Mouse (Mus musculus) midbrain, embryonic 10.5 days (tissue): ENCODE measurements around the gene Gm13289. TPM values are rescaled to one million over a fixed set of nuclear protein-coding genes. Genes with fewer than 3 reads are reported as not detected.
A peak's percentile ranks its signal among the peaks of the same experiment; 100 is the strongest.
"Not testable (repeated sequence)": the region's sequence is repeated elsewhere in the genome, so short reads cannot be mapped to it uniquely, and the experiment has no call there.

Source experiments
- DNase-seq: peaks from one replicate; pipeline ENCODE4 v3.0.0-alpha.2; 2017; ENCODE audit warnings: low spot score
- H3K27ac ChIP-seq: fragments of 300-500 bp; sonication (generic); replicated peaks from 2 replicates; pipeline ENCODE4 v1.5.1; 2016; ENCODE audit warnings: mild to moderate bottlenecking
- H3K27me3 ChIP-seq: fragments of 300-500 bp; sonication (generic); 2 replicates; pipeline ENCODE4 v1.6.1; 2016; ENCODE audit warnings: low read depth, mild to moderate bottlenecking; ENCODE audit not compliant: poor library complexity, severe bottlenecking
- H3K36me3 ChIP-seq: fragments of 300-500 bp; sonication (generic); 2 replicates; pipeline ENCODE4 v1.6.1; 2016; ENCODE audit warnings: mild to moderate bottlenecking, moderate library complexity
- H3K4me1 ChIP-seq: fragments of 300-500 bp; sonication (generic); 2 replicates; pipeline ENCODE4 v1.6.1; 2016
- H3K4me3 ChIP-seq: fragments of 300-500 bp; sonication (generic); 2 replicates; pipeline ENCODE4 v1.5.1; 2016; ENCODE audit warnings: mild to moderate bottlenecking, moderate library complexity
- H3K9me3 ChIP-seq: fragments of 300-500 bp; sonication (generic); replicated peaks from 2 replicates; pipeline ENCODE4 v1.6.1; 2016; ENCODE audit warnings: mild to moderate bottlenecking
- WGBS: fragments of 180-500 bp; shearing (Covaris S2); methylation state at CpG from one replicate; pipeline ENCODE4 v1.1.7; 2016; 5-methylcytosine and 5-hydroxymethylcytosine counted together
- polyA plus RNA-seq: library from polyadenylated mRNA; unstranded; fragments of >200 nt; fragmentation: Nextera tagmentation; extraction: Ambion mirVana; gene quantifications from 2 replicates; pipeline ENCODE4 v1.2.1, GENCODE M21; 2016

Gm13289 gene
- polyA plus RNA-seq, 1 experiment from 2014 or later, result not detected

GRCm38 (mm10) chr4:88759610-88760268 is 17.0 kb upstream of the Gm13289 start, which contains the start of gene Gm13283:
Gene Gm13283, plus strand, starts transcription at chr4:88760119.
- 25% methylated on average over 10 of the region's 14 CpGs for WGBS
- H3K4me1 ChIP-seq, result peaks cover 17% of the 10 kb centered on the region
- peak within 1 kb of the TSS; percentile 44 for H3K4me3 ChIP-seq
- not testable (repeated sequence) for H3K9me3 ChIP-seq, H3K36me3 ChIP-seq, DNase-seq, H3K27me3 ChIP-seq, H3K27ac ChIP-seq

DNA sequence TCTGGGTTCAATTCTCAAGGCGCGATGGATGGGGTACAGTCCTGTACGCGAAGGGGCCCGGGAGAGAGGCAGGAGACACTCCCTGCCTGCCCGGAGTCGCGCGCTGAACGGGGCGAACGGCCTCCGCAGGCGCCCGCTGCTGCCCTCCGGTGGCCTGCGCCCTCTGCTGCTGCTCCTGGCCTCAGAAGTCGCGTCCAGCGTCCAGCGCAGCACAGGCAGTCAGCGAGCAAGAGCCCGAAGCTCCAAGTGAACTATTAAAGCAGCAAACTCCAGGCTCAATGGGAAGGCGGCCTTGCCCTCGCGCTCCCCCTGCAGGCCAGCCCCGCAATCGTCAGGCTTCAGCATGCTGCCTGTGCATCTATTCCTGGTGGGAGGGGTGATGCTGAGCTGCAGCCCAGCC is 16.3 kb upstream of the Gm13289 start:
- under 1% methylated on average over 26 of the region's 28 CpGs for WGBS
- peak overlapping the region; percentile 44 for H3K4me3 ChIP-seq
- not testable (repeated sequence) for H3K27ac ChIP-seq

GRCm38 (mm10) chr4:88761776-88762175 is 14.9 kb upstream of the Gm13289 start:
- not testable (repeated sequence) for H3K27ac ChIP-seq, DNase-seq, H3K9me3 ChIP-seq, H3K4me3 ChIP-seq, H3K27me3 ChIP-seq, H3K36me3 ChIP-seq
- H3K4me1 ChIP-seq, result peaks cover 10% of the 10 kb centered on the region; the same call in 1 of the 2 replicates
- 66% methylated on average over 6 of the region's 8 CpGs for WGBS

More for the DNA sequence above, 16.3 kb upstream of the Gm13289 start:
- H3K36me3 ChIP-seq, H3K9me3 ChIP-seq, H3K27me3 ChIP-seq: not testable (repeated sequence)
- DNase-seq, result peak; percentile 77
- peaks cover 17% of the 10 kb centered on the region for H3K4me1 ChIP-seq

DNA sequence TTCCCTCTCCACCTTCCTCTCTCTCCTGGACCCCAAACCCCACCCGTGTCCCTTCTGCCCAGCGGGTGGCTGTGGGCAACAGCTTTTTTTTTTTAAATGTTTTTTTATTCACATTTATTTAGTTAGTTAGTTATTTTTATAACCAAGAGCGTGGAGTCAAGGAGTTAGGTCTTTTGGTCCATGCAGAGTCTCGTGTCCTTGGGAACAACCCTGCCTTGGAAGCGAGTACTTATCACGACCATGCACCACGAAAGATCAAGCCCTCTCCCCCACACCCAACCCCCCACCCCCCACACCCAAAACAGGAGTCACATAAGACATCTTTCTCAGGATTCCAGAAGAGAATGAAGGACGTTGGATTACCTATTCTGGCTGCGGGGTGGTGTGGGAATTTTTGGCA is 14.4 kb upstream of the Gm13289 start:
- 55% methylated on average over 9 of the region's 9 CpGs for WGBS

GRCm38 (mm10) chr4:88763384-88764018 is 13.2 kb upstream of the Gm13289 start:
- Histone ChIP-seq H3K4me1 (peaks cover 10% of the 10 kb centered on the region; the same call in 1 of the 2 replicates), H3K4me3 (peak overlapping the region; percentile 41)
- WGBS, result 4% methylated on average over 30 of the region's 42 CpGs
- not testable (repeated sequence) for H3K27ac ChIP-seq, H3K9me3 ChIP-seq, H3K36me3 ChIP-seq, H3K27me3 ChIP-seq
- DNase-seq, result peak; percentile 81

More for the DNA sequence above, 14.4 kb upstream of the Gm13289 start:
- not testable (repeated sequence) for H3K4me3 ChIP-seq, H3K27me3 ChIP-seq, H3K27ac ChIP-seq, H3K36me3 ChIP-seq, H3K9me3 ChIP-seq, DNase-seq
- peaks cover 10% of the 10 kb centered on the region; the same call in 1 of the 2 replicates for H3K4me1 ChIP-seq

DNA sequence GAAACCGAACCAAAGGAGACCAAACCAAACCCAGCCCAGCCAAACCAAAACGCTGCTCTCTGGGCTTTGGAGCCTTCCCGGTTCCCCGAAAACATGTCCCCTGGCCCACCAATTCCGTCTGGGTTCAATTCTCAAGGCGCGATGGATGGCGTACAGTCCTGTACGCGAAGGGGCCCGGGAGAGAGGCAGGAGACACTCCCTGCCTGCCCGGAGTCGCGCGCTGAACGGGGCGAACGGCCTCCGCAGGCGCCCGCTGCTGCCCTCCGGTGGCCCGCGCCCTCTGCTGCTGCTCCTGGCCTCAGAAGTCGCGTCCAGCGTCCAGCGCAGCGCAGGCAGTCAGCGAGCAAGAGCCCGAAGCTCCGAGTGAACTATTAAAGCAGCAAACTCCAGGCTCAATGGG is 3.2 kb upstream of the Gm13289 start, which contains the start of gene Gm13290:
Gene Gm13290, plus strand, starts transcription at position 301 of the 400 bp plus-strand sequence.
- WGBS, result no CpG with 5 or more reads among the region's 32 CpGs
- H3K4me3 ChIP-seq, H3K9me3 ChIP-seq: not testable (repeated sequence)

GRCm38 (mm10) chr4:88779550-88779949 is 2.8 kb downstream of the Gm13289 start, which contains the start of gene Gm13272:
Gene Gm13272, plus strand, starts transcription at chr4:88779850.
- no CpG with 5 or more reads among the region's 29 CpGs for WGBS
- H3K36me3 ChIP-seq, H3K4me1 ChIP-seq, H3K27me3 ChIP-seq, H3K4me3 ChIP-seq, H3K27ac ChIP-seq, H3K9me3 ChIP-seq, DNase-seq: not testable (repeated sequence)

More for the DNA sequence above, 3.2 kb upstream of the Gm13289 start, which contains the start of gene Gm13290:
- H3K4me1 ChIP-seq, H3K27me3 ChIP-seq, H3K36me3 ChIP-seq, DNase-seq, H3K27ac ChIP-seq: not testable (repeated sequence)

DNA sequence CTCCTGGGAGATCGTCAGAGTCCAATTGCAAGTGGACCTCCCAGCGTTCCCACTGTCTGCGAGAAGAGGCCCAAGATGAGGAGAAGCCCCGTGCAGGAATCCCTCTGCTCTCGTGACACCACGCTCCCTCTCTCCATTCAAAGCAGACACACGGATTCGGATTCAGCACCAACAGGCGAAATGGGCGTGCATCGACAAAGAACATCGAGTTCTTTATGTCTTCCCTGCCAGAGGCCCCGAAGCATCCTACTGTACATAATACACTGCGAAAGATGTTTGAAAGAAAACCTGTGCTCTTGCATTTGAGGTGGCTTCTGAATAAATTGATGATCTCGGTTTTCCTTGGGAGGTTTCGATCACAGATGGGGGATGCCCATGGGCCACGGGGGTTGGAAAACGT is 3.6 kb downstream of the Gm13289 start:
- not testable (repeated sequence) for H3K36me3 ChIP-seq

GRCm38 (mm10) chr4:88781831-88782230 is 5.1 kb downstream of the Gm13289 start, which contains the start of gene Ifnz:
Gene Ifnz, plus strand, starts transcription at chr4:88782131.
- H3K4me3 ChIP-seq, result peak within 1 kb of the TSS; percentile 35; the same call in 1 of the 2 replicates
- H3K27ac ChIP-seq, DNase-seq, H3K27me3 ChIP-seq, H3K9me3 ChIP-seq, H3K36me3 ChIP-seq, H3K4me1 ChIP-seq: not testable (repeated sequence)
- 28% methylated on average over 5 of the region's 7 CpGs for WGBS

More for the DNA sequence above, 3.6 kb downstream of the Gm13289 start:
- not testable (repeated sequence) for DNase-seq, H3K4me1 ChIP-seq, H3K4me3 ChIP-seq, H3K9me3 ChIP-seq, H3K27ac ChIP-seq, H3K27me3 ChIP-seq
- 43% methylated on average over 16 of the region's 18 CpGs for WGBS

DNA sequence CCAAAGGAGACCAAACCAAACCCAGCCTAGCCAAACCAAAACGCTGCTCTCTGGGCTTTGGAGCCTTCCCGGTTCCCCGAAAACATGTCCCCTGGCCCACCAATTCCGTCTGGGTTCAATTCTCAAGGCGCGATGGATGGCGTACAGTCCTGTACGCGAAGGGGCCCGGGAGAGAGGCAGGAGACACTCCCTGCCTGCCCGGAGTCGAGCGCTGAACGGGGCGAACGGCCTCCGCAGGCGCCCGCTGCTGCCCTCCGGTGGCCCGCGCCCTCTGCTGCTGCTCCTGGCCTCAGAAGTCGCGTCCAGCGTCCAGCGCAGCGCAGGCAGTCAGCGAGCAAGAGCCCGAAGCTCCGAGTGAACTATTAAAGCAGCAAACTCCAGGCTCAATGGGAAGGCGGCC is 5.6 kb downstream of the Gm13289 start:
- H3K27ac ChIP-seq, H3K27me3 ChIP-seq, H3K4me1 ChIP-seq, DNase-seq, H3K9me3 ChIP-seq, H3K36me3 ChIP-seq: not testable (repeated sequence)
- WGBS, result 0% methylated on average over 12 of the region's 31 CpGs
- H3K4me3 ChIP-seq, result peak overlapping the region; percentile 35; the same call in 1 of the 2 replicates

DNA sequence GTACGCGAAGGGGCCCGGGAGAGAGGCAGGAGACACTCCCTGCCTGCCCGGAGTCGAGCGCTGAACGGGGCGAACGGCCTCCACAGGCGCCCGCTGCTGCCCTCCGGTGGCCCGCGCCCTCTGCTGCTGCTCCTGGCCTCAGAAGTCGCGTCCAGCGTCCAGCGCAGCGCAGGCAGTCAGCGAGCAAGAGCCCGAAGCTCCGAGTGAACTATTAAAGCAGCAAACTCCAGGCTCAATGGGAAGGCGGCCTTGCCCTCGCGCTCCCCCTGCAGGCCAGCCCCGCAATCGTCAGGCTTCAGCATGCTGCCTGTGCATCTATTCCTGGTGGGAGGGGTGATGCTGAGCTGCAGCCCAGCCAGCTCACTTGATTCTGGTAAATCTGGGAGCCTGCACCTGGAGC is 8.7 kb downstream of the Gm13289 start, which contains the start of gene Gm13276:
Gene Gm13276, plus strand, starts transcription at position 301 of the 400 bp plus-strand sequence.
- H3K4me1 ChIP-seq, H3K36me3 ChIP-seq, H3K4me3 ChIP-seq, H3K27ac ChIP-seq, DNase-seq, H3K27me3 ChIP-seq, H3K9me3 ChIP-seq: not testable (repeated sequence)
- no CpG with 5 or more reads among the region's 27 CpGs for WGBS

DNA sequence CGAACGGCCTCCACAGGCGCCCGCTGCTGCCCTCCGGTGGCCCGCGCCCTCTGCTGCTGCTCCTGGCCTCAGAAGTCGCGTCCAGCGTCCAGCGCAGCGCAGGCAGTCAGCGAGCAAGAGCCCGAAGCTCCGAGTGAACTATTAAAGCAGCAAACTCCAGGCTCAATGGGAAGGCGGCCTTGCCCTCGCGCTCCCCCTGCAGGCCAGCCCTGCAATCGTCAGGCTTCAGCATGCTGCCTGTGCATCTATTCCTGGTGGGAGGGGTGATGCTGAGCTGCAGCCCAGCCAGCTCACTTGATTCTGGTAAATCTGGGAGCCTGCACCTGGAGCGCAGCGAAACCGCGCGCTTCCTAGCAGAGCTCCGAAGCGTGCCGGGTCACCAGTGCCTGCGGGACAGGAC is 11.7 kb downstream of the Gm13289 start, which contains the start of gene Gm13277:
Gene Gm13277, plus strand, starts transcription at position 231 of the 400 bp plus-strand sequence.
- H3K36me3 ChIP-seq, result not testable (repeated sequence)

DNA sequence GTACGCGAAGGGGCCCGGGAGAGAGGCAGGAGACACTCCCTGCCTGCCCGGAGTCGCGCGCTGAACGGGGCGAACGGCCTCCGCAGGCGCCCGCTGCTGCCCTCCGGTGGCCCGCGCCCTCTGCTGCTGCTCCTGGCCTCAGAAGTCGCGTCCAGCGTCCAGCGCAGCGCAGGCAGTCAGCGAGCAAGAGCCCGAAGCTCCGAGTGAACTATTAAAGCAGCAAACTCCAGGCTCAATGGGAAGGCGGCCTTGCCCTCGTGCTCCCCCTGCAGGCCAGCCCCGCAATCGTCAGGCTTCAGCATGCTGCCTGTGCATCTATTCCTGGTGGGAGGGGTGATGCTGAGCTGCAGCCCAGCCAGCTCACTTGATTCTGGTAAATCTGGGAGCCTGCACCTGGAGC is 14.5 kb downstream of the Gm13289 start, which contains the start of gene Gm13278:
Gene Gm13278, plus strand, starts transcription at position 301 of the 400 bp plus-strand sequence.
- no CpG with 5 or more reads among the region's 28 CpGs for WGBS
- not testable (repeated sequence) for H3K27me3 ChIP-seq, H3K36me3 ChIP-seq, H3K9me3 ChIP-seq, DNase-seq, H3K4me1 ChIP-seq, H3K4me3 ChIP-seq, H3K27ac ChIP-seq

More for the DNA sequence above, 11.7 kb downstream of the Gm13289 start, which contains the start of gene Gm13277:
- not testable (repeated sequence) for H3K27me3 ChIP-seq, DNase-seq, H3K4me3 ChIP-seq, H3K9me3 ChIP-seq, H3K27ac ChIP-seq, H3K4me1 ChIP-seq
- WGBS, result 0% methylated on average over 4 of the region's 28 CpGs
